Mouse (Mus musculus): ENCODE measurements around the gene Gm45140.

Gene Gm45140

GRCm38 (mm10) chr6:87835695-87836094 lies at the start of gene Gm45140:
Gene Gm45140, minus strand, starts transcription at chr6:87835795.
- DNase-seq (ENCODE audit: low read depth, low spot score) = no peak

- DNase-seq (ENCODE audit: low read depth, low spot score) = no peak
Observed at GRCm38 (mm10) chr6:87882816-87883215, 47.2 kb upstream of the Gm45140 start.

GRCm38 (mm10) chr6:87882221-87882620 lies 46.6 kb upstream of the Gm45140 start:
- DNase-seq (ENCODE audit: low read depth, low spot score) = no peak

- DNase-seq (ENCODE audit: low read depth, low spot score) = no peak
Observed at GRCm38 (mm10) chr6:87879628-87880027, 44.0 kb upstream of the Gm45140 start.

- DNase-seq (ENCODE audit: low read depth, low spot score) = no peak
Observed at GRCm38 (mm10) chr6:87879010-87879409, 43.4 kb upstream of the Gm45140 start.

DNA sequence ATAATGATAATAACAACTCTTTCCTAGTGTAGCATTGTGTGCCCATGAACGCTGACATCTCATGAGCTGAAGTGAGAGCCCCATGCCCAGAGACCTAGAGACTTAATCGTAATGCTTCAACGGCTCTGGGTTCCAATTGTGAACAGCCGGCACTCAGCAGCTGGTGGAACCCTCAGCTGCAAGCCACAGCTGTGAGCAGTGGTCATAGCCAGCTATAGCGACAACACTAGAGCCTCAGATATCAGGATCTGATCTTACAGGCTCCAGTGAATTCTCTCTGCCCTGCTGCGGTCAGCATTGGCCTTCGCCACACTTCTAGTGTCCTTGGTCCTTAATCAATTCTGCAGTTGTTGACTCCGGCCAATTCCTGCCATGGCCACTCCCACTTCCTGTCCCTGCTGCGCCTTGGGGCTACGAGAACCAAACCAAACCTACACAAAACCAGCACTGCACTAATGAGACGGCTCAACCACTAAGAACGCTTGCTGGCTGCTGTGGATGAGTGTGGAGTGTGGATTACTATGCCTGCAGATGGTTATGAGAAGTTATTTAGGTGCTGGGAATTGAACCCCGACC lies 40.6 kb upstream of the Gm45140 start:
- DNase-seq (ENCODE audit: low read depth, low spot score) = peak; percentile 81

DNA sequence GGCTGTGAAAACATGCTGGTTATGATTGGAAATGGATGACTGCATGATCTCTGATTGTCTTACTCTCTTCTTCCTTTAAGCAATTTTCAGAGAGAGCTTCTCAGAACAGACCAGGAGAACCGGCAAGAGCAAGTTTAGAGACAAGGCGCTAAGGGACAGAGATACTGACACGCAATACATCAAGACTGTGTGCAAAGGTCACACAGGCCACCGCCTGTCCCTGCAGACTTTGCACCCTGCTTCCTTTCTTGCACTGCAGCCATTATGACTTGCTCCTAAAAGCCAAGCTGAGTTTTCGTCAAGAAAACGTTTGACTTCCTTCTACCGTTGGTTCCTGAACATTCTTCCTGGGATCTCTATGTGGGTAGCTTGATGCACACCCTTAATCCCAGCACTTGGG lies 40.0 kb upstream of the Gm45140 start:
- DNase-seq (ENCODE audit: low read depth, low spot score) = no peak

DNA sequence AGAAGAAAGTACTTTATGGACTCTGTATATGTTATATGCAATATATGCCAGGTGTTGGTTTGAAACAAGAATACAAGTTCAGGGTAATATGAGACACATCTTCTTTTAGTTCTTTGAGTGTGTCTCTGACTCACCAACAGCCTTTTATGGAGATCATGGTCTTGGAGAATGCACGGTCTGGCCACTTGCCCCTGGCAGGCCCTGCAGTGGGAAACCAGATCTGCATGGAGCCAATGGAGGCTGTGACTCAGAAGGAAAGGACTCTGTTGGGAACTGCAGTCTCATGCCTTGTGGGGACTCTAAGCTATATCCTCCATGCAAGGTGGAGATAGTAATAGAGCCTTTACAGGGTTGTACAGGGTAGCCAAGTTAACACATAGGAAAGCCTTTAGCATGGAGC lies 39.5 kb upstream of the Gm45140 start:
- no peak for DNase-seq (ENCODE audit: low read depth, low spot score)

DNA sequence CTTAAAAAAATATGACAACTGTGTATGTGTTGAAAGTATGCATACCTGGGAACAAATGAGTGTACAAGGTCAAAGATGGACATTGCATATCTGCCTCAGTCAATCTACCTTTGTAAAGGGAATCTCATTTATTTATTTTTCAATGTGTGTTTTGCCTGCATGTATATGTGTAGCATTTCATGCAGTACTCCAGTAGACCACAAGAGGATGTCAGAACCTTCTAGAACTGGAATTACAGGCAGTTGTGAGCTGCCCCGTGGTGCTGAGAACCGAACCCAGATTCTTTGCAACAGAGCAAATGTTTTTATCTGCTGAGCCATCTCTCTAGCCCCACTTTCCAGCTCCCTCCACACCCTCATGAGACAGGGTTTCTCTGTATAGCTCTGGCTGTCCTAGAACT lies 38.4 kb upstream of the Gm45140 start:
- DNase-seq (ENCODE audit: low read depth, low spot score) = peak; percentile 41

GRCm38 (mm10) chr6:87873104-87873503 lies 37.5 kb upstream of the Gm45140 start:
- DNase-seq (ENCODE audit: low read depth, low spot score) = no peak

GRCm38 (mm10) chr6:87871240-87871639 lies 35.6 kb upstream of the Gm45140 start:
- peak; percentile 89 for DNase-seq (ENCODE audit: low read depth, low spot score)

DNA sequence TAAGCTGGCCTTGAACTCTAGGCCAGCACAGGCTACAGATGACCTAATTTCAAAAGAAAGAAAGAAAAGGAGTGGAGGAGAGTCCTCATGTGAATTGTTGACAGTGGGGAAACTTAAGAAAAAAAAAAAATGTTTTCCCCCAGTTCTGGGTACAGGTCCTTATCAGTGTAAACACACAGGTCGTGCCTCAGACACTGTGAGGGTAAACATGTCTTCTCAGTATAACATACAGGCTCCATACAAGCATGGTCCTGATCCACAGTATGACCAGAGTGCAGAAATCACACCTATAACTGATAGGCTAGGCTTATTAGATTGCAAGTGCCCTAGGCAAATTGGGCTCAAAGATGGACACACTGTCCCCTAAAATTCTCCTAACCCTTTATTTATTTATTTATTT lies 34.8 kb upstream of the Gm45140 start:
- DNase-seq (ENCODE audit: low read depth, low spot score) = no peak

DNA sequence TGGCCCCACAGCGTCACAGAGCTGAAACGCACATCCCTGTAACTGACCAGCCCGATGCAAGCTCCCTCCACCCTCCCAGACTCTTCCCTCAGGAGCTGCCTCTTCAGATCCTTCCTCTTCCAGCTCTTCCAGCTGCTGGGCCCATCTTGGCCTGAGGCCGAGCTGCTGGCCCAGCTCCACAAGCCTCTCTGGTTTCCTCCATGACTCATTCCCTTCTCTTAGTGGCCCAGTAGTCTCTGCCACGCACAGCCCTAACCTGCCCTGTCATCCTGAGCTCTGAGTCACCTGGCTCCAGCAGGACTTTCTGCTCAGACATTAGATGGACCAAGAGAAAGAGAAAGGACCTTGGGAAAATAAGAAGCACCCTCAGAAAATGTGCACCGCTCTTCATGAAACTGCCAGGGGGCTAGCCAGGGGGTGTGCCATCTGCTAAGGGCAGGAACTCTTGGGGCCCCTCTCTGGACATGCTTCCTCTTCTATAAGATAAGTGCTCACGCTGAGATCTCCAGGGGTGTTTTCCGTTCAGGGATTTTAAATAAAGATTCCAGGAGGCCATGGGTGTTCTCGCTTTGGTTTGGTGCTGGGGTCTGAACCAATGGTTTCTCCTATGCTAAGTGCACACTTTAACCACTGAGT lies 33.4 kb upstream of the Gm45140 start:
- DNase-seq (ENCODE audit: low read depth, low spot score) = no peak

GRCm38 (mm10) chr6:87867256-87867655 lies 31.7 kb upstream of the Gm45140 start:
- no peak for DNase-seq (ENCODE audit: low read depth, low spot score)

- no peak for DNase-seq (ENCODE audit: low read depth, low spot score)
Observed at GRCm38 (mm10) chr6:87866211-87866610, 30.6 kb upstream of the Gm45140 start.

DNA sequence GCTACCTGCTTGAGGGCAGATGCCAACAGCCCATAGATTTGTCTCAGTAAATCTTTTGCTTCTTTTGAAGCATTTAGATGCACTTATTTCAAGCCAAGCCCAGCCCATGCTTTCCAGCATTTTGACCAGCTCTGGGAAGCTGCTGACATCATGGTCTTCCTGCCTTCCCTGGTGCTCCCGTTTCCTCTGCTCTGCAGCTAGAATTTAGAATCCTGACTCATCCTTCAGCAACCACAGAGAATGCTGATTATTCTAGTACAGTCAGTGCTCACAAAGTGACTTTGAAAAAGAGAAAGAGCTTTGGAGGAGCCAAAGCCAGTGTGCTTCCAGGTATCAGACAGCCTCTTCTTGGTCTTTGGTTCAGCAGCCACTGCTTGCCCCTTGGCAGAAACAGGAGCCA lies 21.5 kb upstream of the Gm45140 start:
- no peak for DNase-seq (ENCODE audit: low read depth, low spot score)

DNA sequence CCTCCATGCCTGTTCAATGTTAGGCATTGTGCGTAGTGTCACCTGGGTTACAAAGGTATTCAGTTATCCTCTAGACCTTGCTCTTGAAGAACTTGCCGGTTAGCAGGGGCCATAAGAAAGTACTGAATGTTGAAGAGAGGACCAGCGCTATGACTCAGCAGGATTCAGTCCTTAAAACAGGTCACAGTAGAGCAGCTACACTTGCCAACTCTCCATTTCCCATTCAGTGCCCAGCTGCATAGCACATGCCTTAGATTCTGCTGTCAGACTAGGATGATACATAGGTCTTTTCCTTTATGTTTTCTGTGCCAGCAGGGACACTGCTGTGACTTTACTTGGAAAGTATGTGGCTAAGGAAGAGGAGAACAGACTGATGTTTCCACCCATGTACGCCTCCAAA lies 17.9 kb upstream of the Gm45140 start:
- DNase-seq (ENCODE audit: low read depth, low spot score) = peak; percentile 31

GRCm38 (mm10) chr6:87851871-87852270 lies 16.3 kb upstream of the Gm45140 start:
- peak; percentile 56 for DNase-seq (ENCODE audit: low read depth, low spot score)

- peak; percentile 96 for DNase-seq (ENCODE audit: low read depth, low spot score)
Observed at GRCm38 (mm10) chr6:87850900-87851614, 15.5 kb upstream of the Gm45140 start, which contains the start of gene Cnbp. Gene Cnbp, minus strand, starts transcription at chr6:87851106.

GRCm38 (mm10) chr6:87850155-87850899 lies 14.7 kb upstream of the Gm45140 start:
- peak; percentile 61 for DNase-seq (ENCODE audit: low read depth, low spot score)

DNA sequence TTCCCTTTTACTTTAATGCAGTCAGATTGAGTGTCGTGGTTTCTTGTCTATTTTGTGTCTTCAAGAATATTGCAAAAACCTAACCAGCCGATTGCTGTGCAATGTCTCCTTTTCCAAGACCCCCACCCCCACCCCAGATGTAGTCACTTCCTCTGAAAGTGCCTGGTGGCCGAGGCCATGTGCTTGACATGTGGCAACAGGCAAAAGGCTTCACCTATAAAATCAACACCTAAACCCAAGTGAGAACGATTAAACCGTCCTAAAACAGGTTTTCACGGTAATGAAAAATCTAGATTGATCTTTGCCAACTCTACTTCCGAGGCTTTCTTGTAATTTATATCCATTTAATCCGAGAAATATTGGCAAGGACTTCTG lies 14.2 kb upstream of the Gm45140 start:
- peak; percentile 81 for DNase-seq (ENCODE audit: low read depth, low spot score)

DNA sequence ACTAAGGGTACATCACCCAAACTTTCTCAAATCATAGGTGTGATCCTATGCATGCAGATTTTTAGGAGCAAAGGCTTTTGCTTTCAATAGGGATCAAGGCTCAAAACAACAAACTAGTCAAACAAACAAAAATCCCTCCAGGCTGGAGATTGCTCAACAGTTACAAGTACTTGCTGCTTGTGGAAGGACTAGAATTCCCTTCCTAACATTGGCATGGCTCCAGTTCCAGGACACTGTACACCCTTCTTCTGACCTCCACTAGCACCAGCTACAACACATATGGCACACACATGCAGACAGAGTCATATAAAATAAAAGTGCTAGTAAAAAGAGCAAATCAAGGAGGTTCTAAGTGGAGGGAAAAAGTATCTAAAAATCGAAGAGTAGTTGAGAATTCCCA lies 11.2 kb upstream of the Gm45140 start:
- no peak for DNase-seq (ENCODE audit: low read depth, low spot score)

Data from R1 (cell line).